Mouse (Mus musculus) MEL (cell line): ENCODE data around the gene Ripk3.

Experiments used
- MXI1 ChIP-seq: IDR thresholded peaks from 2 replicates; pipeline ENCODE4 v1.6.1; 2011; ENCODE audit warnings: mild to moderate bottlenecking, low read depth, low read length, improper control_type of control experiment
- ZC3H11A ChIP-seq: IDR thresholded peaks from 2 replicates; pipeline ENCODE4 v1.6.1; 2012; ENCODE audit warnings: low read depth, mild to moderate bottlenecking, inconsistent platforms, low read length, improper control_type of control experiment
- ZMIZ1 ChIP-seq: IDR thresholded peaks from 2 replicates; pipeline ENCODE4 v1.6.1; 2012; ENCODE audit warnings: low read depth, mild to moderate bottlenecking, inconsistent platforms, low read length, improper control_type of control experiment, moderate library complexity
- ZNF384 ChIP-seq: IDR thresholded peaks from 2 replicates; pipeline ENCODE4 v1.6.1; 2012; ENCODE audit warnings: low read depth, mild to moderate bottlenecking, inconsistent platforms, low read length, improper control_type of control experiment

DNA sequence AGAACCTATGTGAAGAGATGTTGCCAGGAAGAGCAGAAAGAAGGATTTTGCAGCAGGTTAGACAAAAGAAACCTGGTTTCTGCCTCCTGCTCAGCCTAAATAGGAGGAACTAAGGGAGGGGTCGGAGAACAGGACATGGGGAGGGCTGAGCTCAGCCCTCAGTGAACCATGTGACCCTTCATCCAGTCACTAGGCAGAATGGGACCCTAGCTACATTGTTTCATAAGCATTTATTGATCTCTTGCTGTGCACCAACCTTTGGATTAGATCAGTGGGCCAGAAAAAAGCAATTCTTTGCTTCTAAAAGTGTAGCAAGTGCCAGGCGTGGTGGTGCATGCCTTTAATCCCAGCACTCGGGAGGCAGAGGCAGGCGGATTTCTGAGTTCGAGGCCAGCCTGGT, 49.6 kb upstream of the Ripk3 start:
- TF ChIP-seq ZC3H11A = no peak
- no peak for TF ChIP-seq ZNF384
- no peak for TF ChIP-seq MXI1
- TF ChIP-seq ZMIZ1 = no peak
